Mouse (Mus musculus) G1E (cell line): ENCODE results near the gene Erich6.

Experiments
- CTCF ChIP-seq: IDR thresholded peaks from 2 replicates; pipeline ENCODE4 v1.5.1; 2012; ENCODE audit warnings: low read depth, low read length, inconsistent platforms, mixed read lengths
- GATA1 ChIP-seq: IDR thresholded peaks from 2 replicates; pipeline ENCODE4 v1.6.1; 2012; ENCODE audit warnings: borderline replicate concordance, low read length, inconsistent platforms, mixed read lengths
- GATA2 ChIP-seq: IDR thresholded peaks from 2 replicates; pipeline ENCODE4 v1.6.1; 2012; ENCODE audit warnings: low read depth, low read length, inconsistent platforms, borderline replicate concordance
- TAL1 ChIP-seq: conservative IDR thresholded peaks from 2 replicates; pipeline ENCODE4 v1.6.1; 2012; ENCODE audit warnings: low read depth, low read length, inconsistent platforms, mixed read lengths

DNA sequence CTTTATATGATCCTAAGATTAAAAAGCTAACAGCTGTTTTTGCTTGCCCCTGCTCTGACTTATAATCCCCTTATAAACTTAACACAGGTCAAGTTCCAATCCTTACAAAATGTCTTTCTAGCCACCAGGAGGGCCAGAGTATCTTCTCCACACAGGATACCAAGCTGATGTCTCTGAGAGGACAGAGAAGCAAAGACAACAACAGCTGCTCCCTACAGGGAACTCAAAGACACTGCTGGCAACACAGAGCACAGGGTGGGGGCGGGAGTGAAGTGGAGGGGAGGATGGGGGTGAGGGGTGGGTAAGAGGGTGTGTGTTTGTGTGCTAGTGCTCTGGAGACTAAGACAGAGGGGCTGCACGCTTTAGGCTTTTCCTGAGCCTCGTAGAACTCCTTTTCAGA, 40.6 kb upstream of the Erich6 start:
- TF ChIP-seq CTCF (no peak), GATA2 (no peak), TAL1 (no peak), GATA1 (no peak)
